Mouse (Mus musculus): ENCODE results near the gene Trafd1.
"Not testable (repeated sequence)": the region's sequence is repeated elsewhere in the genome, so short reads cannot be mapped to it uniquely, and the experiment has no call there.

The Trafd1 gene

DNA sequence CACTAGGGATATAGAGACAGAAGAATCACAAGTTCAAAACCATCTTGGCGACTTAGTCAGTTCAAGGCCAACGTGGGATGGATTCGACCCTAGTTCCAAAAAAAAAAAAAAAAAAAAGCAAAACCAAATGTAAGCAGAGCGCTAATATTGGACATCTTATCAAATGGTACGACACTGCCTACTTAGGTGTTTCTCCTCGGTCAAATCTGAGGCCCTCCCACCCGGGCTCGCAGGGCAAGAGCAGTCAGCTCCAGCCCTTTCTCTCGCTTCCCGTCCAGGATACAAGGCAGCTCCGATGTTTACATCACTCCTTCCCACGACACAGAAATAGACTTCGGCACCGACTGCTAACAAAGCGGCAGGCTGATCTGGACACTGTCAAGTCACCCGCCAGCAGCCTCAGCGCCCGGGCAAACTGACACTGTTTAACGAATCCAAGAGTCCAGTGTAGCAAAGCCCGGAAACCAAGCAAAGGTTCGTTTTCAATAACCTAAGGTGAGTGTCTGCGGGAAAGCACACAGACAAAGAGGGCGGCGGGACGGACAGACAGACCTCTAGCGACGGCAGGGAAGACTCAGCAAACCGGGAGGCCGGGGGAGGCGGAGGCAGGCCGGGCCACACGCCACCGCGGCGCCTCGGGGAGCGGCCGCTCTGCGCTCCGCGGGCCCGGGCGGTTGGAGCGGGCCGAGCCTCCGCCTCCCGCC, 523 bp downstream of the Trafd1 start:
- peak; percentile 51 for DNase-seq (ENCODE audit: low spot score)

DNA sequence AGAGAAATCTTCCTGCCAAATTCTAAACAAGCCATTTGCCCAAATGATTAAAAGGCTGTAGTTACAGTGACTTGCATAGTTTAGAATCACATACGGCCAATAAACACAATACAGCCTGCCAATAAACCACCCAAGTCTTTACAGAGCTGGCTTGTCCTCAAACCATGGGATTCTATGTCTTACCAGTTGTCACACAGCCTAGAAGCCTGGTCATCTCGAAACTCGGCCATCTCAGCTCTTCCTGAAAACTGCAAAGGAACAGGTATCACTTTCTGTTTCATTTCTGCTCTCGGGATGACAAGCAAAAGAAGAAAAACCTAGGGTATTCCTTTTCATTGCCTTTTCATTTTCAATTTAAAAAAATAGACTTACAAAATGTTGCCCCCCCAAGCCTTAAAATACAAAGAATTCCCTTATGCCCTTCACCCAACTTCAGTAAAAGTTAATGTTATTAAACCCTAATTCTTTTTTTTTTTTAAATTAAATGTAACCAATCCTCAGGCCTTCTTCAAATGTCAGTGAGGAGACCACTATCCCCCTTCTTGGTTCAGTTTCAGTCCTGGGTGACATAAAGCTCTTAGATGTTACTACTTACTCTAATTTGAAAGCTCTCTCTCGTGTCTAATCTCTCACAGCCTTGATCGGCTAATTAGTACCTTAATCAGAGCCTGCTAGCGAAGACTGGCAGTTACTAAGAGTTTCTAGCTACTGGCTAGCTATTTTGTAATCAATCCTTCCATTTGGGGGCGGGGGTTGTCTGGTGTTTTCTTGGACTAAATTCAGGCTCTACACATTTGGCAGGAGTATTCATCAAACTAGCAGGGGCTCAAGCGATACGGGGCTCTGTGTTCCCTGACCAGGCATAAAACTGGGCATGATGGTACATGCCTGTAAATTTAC, 1.3 kb downstream of the Trafd1 start:
- DNase-seq (ENCODE audit: low spot score), result no peak

DNA sequence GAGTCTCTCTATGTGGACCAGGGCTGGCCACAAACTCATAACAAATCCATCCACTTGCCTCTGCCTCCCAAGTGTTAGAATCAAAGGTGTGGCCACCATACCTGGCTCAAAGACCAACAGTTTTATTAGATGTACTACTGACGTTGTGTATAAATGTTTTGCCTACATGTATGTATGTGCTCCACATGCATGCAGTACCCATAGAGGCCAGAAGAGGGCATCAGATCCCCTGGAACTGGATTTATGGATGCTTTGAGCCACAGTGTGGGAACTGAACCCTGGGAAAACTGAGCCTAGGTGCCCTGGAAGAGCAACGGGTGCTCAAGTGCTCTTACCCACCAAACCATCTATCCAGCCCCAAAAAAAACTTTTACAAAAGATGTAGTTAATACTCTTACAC, 4.7 kb downstream of the Trafd1 start:
- DNase-seq (ENCODE audit: low spot score), result no peak

DNA sequence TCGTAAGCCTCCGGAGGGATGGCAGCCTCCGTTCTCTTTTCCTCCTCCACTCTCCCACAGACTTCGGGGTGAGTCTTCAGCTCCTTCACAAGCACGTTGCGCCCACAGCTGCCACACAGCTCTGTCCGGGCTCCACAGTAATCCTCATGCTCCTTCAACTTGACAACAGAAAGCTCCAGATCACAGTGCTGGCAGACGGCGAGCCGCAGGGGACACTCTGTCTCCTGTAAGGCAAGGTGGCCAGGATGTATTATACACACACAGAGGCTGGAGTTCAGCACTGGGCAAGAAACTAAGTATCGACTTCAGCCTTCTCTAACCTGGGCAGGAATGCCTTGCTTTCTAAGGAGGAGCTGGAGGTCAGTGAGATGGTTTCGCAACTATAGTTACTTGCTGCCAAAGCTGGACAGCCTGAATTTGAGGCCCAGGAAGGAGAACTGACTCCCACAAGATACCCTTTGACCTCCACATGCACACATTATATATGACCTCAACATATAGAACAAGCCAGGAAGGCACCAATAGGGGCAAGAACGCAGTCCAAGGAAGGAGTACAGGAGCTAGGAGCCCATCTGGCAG, 6.7 kb downstream of the Trafd1 start:
- DNase-seq (ENCODE audit: low spot score), result no peak

DNA sequence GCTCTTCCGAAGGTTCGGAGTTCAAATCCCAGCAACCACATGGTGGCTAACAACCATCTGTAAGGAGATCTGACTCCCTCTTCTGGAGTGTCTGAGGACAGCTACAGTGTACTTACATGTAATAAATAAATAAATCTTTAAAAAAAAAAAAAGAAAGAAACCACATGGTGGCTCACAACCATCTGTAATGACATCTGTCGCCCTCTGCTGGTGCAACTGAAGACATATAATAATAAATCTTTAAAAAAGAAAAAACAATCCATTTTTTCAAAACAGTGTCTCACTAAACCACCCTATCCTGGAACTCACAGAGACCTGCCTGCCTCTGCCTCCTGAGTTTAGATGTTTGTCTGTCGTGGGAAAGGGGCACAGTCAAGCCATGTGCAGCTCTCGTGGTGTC, 8.5 kb downstream of the Trafd1 start:
- not testable (repeated sequence) for DNase-seq (ENCODE audit: low spot score)

DNA sequence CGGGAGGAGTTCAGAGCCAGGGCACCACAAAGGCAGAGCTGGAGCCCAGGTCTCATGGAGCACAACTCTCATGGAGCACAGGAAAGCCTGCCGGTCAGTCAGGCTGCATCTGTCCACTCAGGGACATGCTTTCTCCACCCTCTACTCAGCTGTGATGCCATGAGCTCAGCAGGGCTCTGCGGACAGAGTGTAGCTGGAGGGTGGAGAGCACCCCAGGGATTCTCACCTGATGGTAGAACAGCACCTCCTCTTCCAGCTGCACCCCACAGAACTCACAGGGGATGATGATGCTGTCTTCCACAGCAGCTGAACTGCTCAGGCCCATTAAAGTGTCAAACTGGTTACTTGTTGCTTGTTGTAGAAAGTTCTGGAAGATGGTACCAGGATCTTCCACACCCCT, 10.6 kb downstream of the Trafd1 start:
- no peak for DNase-seq (ENCODE audit: low spot score)

DNA sequence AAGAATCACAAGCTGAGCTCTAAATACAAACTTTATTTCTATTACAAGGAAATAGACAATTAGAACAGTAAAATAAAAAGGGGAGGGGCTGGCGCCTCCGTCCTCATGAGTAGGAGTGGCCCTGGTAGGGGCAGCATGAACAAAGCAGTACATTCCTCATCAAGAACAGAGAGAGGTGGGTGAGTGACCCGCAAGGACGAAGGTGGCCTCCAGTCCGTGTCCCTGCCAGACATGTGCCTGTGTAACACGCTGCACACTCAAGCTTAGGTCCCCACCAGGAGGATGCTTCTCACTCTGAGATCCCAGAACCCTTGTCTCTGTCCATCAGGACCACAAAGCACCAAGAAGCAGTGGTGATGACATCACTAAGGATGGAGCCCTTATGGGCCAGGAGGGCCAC, 13.7 kb downstream of the Trafd1 start:
- DNase-seq (ENCODE audit: low spot score), result no peak

DNA sequence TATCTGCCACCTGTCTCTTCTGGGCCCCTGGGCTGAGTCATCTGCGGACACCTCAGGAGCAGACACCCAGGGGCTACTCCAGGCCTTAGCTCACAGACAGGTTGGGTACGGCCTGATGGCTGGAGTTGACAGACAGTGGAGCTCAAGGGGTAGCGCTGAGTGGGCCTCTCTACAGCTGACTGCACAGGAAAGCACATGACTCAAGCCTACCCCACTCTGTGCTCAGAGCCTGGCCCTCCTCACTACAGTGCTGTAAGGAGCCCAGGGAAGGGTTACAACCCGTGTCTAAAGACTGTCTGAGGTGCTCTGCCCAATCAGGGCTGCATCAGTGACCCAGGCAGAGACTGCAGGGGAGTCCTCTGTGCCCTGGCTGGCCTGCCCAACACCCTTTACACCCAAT, 18.2 kb downstream of the Trafd1 start:
- no peak for DNase-seq (ENCODE audit: low spot score)

DNA sequence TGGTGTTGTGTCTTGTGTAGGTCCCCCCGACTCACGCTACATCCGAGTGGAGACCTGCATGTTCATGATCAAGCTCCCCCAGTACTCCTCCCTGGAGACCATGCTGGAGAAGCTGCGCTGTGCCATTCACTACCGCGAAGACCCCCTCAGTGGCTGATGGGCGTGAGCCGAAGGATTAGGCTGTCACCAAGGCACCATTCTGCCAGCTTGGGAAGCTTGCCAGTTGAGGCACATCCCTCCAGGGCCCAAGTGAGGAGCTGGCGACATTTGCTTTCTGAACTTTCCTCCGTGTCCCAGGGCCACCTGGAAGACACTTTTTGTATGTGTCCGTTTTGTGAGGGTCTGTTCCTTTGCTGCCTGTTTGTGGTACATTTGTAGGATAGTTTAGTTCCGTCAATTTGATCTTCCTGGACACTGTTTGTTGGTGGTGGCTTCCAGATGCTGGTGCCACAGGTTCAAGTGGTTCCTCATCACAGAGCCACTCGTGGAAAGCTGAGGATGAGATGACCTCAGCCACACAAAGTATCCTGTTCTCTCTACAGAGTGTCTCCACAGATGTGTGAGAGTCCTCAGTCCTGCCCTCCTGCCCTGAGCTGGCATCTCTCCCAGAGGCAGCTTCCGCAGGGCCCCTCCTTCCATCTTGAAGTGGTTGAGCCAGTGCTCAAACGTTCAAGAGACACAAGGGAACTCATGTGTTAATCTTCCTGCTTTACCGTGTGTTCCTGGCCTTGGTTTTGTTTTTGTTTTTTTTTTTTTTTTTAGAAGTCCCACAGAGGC, 18.8 kb downstream of the Trafd1 start:
- no peak for DNase-seq (ENCODE audit: low spot score)

DNA sequence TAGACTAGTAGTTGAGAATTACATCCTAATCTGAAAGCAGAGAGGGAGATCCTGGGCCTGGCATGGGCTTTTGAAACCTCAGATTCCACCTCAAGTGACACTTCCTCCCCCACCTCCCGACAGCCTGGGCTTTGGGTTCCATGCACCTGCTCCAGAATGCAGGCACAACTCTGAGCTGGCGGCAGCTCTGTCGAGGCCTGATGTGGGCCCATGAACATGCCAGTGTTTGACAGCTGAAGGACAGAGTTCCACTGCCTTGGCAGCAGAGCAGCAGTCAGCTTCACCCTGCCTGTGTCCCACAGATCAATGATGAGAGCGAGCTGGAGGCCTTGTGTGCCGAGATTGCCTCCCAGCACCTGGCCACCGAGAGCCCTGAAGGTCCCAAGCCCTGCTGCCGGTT, 22.0 kb downstream of the Trafd1 start:
- DNase-seq (ENCODE audit: low spot score), result no peak

DNA sequence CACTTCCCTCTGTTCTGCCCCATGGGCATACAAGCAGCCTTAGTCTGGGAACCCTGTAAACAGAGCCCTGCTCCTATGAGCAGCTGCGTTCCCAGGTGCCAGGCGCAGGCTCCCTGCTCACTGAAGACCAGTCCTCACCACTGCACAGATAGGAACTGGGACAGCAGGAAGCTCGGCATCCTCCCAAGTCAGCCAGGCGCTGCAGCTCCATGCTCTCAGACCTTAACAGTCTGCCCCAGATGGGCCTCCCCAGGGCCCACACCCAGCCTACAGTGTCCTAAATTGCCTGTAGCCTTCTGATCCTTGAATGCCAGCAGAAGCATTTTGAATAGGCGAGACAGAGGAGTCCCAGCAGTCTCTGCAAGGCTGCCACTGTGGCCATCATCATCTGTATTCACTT, 23.7 kb downstream of the Trafd1 start:
- DNase-seq (ENCODE audit: low spot score), result no peak

DNA sequence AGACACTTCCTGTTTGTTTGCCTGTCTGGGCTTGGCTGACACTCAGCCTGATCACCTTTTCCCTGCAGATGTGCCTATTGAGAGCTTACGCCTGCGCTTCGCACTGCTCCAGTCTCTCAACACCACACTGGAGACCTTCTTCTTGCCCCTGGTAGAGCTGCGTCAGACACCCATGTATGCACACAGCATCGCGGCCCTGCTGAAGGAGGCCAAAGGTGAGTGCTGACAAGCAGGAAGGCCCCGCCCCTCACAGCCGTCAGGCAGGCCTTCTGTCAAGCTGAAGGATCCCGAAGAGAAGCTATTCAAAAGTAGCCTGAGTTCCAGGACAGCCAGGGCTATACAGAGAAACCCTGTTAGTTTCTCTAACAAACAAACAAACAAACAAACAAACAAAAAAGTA, 26.2 kb downstream of the Trafd1 start:
- DNase-seq (ENCODE audit: low spot score), result no peak

DNA sequence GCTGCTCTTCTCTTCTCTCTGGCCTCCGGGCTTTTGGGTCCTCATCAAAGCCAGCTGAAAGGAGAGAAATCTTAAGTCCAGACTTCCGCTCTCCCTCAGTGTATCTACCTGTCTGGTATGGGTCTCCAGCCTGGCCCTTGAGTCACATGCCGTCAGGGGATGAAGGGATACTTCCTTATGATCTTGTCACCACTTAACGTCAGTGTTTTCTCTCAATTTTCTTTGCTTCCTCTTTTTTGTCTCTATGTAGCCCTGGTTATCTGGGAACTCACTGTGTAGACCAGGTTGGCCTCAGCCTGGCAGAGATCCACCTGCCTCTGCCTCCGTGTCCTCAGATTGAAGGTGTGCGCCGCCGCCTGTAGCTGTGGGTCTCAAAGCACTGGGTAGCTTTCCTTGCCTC, 41.4 kb downstream of the Trafd1 start:
- DNase-seq (ENCODE audit: low spot score), result no peak

DNA sequence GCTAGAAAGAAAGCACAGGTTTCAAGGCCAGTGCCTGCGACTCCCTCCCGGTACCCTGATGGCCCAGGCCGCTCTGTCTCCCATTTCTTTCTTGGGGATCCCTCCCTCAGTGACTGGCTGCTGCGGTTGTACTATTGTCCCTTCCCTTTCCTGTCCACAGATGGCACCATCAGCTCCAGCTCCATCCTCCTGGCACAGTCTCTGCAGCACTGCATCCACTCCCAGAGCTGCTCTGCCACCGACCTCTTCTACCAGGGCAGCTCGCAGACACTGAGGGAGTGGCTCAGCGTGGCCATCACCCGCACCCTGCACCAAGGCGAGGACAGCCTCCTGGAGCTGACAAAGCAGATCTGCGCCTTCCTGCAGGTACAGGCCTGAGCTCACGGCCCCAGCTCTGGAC, 42.9 kb downstream of the Trafd1 start:
- no peak for DNase-seq (ENCODE audit: low spot score)

DNA sequence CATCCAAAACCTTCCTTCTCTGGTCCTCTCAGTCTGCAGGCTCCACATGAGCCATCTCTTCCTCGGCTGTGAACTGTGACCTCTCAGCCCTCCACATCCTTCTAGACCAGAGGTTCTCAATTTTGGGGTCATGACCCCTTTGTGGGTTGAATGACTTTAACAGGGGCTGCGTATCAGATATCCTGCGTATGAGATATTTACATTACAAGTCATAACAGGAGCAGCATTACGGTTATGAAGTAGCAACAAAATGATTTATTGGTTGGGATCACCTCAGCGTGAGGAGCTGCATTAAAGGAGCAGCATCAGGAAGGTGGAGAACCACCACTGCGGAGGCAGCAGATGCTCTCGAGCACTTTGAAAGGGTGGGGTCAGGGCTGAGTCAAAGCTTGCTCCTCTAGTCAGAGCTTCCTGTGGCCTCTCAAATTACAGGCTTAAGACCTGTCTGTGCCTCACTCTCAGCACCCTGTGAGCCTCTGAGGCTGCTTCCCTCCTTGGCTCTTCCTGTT, 44.4 kb downstream of the Trafd1 start:
- DNase-seq (ENCODE audit: low spot score), result no peak

DNA sequence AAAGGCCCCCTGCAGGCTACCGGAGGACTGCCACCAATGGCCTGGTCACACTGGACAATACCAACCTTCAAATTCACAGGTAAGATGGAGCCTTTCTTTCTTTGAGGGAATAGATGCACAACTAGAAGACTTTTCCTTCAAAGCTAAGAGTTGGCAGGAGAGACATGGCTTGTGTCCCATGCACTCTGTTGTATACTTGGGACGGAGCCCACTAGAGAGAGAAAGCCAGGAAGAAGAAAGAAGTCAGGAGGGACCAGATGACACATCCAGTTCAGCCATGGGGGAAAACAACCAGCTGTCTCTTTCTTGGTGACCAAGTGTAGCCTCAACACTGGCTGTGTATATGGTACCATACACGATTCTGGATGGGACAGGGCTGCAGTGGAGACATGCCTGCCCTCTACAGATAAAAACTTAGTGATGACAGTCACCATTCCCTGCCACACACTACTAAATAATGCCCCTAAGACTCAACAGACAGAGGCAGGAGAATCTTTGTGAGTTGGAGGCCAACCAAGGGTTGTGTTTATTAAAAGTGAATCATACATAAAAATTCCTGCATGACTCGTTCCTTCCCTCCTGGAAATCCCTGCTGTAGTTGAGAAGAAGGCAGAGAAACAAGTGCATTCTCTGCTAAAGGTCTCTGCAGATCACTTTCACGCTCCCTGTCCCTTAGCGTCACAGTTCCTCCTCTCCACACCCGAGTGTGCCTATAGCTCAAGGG, 45.8 kb downstream of the Trafd1 start:
- DNase-seq (ENCODE audit: low spot score), result no peak

DNA sequence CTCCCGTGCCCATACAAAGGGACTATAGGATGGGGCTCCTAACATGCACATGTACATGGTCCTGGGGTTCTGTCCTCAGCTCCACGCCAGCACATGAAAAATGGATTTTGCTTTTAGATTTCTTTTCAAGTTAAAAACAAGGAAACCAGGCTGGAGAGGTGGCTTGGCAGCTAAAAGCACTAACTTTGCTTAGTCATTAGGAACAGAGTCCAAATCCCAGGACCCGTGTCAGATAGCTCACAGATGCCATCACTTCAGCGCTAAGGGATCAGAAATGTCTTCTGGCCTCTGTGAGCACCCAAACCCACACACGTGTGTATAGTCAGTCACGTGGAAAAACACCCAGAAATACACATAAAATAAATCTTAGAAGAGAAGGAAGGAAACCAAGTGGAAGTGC, 48.7 kb downstream of the Trafd1 start:
- no peak for DNase-seq (ENCODE audit: low spot score)

DNA sequence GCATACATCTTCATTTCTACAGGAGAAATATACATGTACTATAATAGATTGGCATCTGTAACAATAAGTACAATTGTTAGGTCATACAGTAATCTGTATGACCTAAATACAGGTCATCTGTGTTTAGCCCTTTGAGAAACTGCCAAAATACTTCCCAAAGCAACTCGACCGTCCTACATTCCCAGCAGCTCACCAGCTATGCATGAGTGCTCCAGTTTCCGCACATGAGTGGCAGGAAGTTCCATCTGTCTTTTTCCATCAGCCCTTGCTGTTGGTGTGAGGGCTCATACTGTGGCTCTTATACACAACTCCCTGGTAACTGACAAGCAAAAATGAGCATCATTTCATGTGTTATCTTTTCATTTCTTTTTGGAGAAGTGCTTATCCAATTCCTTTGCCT, 49.4 kb downstream of the Trafd1 start:
- DNase-seq (ENCODE audit: low spot score), result no peak

DNA sequence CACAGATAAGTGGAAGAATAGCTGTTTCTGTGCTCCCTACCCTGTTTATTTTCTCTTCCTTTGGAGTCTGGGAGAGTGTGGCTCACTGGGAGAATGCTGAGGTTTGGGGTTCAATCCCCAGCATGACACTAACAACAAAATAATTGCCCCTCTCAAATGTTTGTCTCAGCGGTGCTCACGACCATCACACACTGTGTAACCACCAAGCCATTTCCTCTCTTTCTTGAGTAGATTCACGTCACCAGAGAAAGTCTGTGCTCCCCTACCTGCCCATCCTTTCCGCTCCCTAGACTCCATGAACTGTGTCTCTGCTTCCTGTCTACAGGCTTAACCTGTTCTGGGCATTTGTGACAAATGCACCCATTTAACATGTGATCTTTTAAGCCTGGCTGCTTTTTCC, 50.0 kb downstream of the Trafd1 start:
- no peak for DNase-seq (ENCODE audit: low spot score)

DNA sequence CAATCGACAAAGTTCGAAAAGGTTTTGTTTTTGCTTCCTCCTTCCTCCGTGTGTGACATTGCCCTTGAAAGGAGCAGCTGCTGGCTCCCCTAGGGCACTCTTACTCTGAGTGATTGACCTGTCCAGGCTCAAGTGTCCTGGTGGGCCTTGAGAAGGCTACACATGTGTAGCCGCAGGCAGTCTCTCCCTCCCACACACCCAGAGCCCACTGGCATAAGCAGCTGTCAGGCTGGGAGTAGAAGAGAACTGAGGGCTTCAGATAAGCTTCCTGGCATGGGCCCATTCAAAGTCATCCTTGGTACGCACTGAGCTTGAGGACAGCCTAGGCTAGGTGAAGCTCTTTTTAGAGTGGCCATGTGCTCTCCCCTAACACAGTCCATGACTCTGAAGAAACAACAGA, 51.0 kb downstream of the Trafd1 start:
- no peak for DNase-seq (ENCODE audit: low spot score)

DNA sequence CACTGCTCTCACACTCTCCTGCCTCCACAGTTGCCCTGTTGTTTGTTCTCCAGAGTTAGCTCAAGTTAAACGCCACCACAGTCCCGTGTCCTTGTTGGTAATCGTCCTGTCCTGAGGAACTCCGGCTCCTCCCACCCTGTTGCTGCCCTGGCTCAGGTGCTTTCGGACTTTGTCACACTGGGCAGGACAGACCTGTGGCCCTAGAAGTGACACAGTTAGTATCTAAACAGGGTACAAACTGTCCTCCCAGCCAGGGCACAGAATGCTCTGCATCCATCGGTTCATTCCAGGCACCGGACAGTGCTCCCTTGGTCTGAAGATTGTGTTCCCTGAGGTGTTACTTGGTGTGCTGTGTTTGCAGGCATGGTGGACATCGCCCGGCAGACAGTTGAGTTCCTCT, 51.5 kb downstream of the Trafd1 start:
- no peak for DNase-seq (ENCODE audit: low spot score)

DNA sequence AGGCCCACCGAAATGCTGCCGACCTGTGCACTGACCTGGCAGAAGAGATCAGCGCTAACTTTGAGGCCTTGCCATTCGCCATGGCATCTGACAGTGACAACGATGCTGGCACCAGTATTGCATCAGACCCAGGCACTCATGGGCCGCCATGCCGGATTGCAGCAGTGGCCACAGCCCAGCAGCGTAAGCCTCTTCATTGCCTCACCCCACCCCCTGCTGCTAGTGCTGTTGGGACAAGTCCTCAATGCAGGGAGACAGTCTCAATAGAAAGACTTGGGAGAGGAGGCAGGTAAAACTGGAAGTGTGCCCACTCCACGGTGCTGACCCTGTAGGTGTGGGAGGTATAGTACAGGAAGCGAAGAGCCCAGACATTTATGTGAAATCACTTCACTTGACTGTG, 53.7 kb downstream of the Trafd1 start:
- no peak for DNase-seq (ENCODE audit: low spot score)

Data from layer of hippocampus, adult 11-12 months (tissue).